Mouse (Mus musculus) midbrain, embryonic 15.5 days (tissue): Measurements from ENCODE around the gene Txndc2. TPM values are rescaled to one million over a fixed set of nuclear protein-coding genes. Genes with fewer than 3 reads are reported as not detected.

ENCODE experiments used
- ATAC-seq: fragments of 200-750 bp; cut with Nextera tagmentation; replicated peaks from 2 replicates; pipeline ENCODE4 v1.8.0; 2017; ENCODE audit warnings: moderate TSS enrichment
- H3K27ac ChIP-seq: fragments of 300-500 bp; sonication (generic); 2 replicates; pipeline ENCODE4 v1.5.1; 2015; ENCODE audit warnings: mild to moderate bottlenecking, inconsistent platforms
- H3K27me3 ChIP-seq: fragments of 300-500 bp; sonication (generic); replicated peaks from 2 replicates; pipeline ENCODE4 v1.6.1; 2015; ENCODE audit warnings: inconsistent platforms
- H3K36me3 ChIP-seq: fragments of 300-500 bp; sonication (generic); replicated peaks from 2 replicates; pipeline ENCODE4 v1.6.1; 2015; ENCODE audit warnings: inconsistent platforms
- H3K4me1 ChIP-seq: fragments of 300-500 bp; sonication (generic); 2 replicates; pipeline ENCODE4 v1.6.1; 2015; ENCODE audit warnings: inconsistent platforms
- H3K4me2 ChIP-seq: fragments of 300-500 bp; sonication (generic); 2 replicates; pipeline ENCODE4 v1.6.1; 2015; ENCODE audit warnings: inconsistent platforms, mild to moderate bottlenecking, moderate library complexity
- H3K4me3 ChIP-seq: fragments of 300-500 bp; sonication (generic); 2 replicates; pipeline ENCODE4 v1.5.1; 2015; ENCODE audit warnings: mild to moderate bottlenecking, inconsistent platforms
- H3K9ac ChIP-seq: fragments of 300-500 bp; sonication (generic); 2 replicates; pipeline ENCODE4 v1.6.1; 2015; ENCODE audit warnings: mild to moderate bottlenecking, inconsistent platforms
- H3K9me3 ChIP-seq: fragments of 300-500 bp; sonication (generic); 2 replicates; pipeline ENCODE4 v1.6.1; 2016; ENCODE audit warnings: inconsistent platforms
- WGBS: fragments of 180-500 bp; shearing (Covaris S2); methylation state at CpG from one replicate; pipeline ENCODE4 v1.1.7; 2015; ENCODE audit warnings: mixed read lengths; 5-methylcytosine and 5-hydroxymethylcytosine counted together
- polyA plus RNA-seq: library from polyadenylated mRNA; unstranded; fragments of >200 nt; fragmentation: Nextera tagmentation; extraction: Ambion mirVana; gene quantifications from 2 replicates; pipeline ENCODE4 v1.2.1, GENCODE M21; 2015

Gene Txndc2
- 0.09 TPM in 1 of 2 replicates, not detected in the other for polyA plus RNA-seq

DNA sequence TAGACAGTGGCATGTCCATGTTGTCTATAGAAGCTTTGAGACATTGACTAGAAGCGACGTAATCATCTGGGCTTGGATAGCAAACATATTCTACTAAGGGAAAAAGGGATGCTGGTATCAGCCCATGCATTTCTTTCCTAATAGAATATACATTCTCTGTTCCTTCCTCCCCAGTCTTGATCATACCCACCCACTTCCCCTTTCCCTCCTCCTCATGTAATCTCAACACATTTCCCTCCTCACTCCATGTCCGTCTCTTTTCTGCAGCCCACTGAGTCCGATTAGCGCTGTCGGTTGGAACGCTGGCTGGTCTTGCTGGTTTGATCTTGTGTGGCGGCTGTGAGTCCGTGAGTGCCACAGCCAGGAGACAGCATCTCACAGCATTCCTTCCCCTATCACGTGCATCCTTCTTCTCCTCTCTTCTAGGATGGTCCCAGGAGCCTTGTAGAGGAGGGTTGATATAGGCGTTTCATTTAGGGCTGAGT is at the start of gene Txndc2:
TSS of gene Txndc2 (minus strand) at position 435 of the 485 bp plus-strand sequence.
- H3K9me3 ChIP-seq = no peaks in the 10 kb centered on the region
- no peaks in the 10 kb centered on the region for H3K36me3 ChIP-seq
- H3K4me1 ChIP-seq = peaks cover 15% of the 10 kb centered on the region
- no peak within 1 kb of the TSS for H3K4me3 ChIP-seq
- H3K4me2 ChIP-seq = peak within 1 kb of the TSS; percentile 24; the same call in 1 of the 2 replicates
- no peak within 1 kb of the TSS for H3K9ac ChIP-seq
- peak within 1 kb of the TSS; percentile 62 for H3K27ac ChIP-seq
- no peak for ATAC-seq
- WGBS = 91% methylated on average over 11 of the region's 11 CpGs
- no peaks in the 10 kb centered on the region for H3K27me3 ChIP-seq

DNA sequence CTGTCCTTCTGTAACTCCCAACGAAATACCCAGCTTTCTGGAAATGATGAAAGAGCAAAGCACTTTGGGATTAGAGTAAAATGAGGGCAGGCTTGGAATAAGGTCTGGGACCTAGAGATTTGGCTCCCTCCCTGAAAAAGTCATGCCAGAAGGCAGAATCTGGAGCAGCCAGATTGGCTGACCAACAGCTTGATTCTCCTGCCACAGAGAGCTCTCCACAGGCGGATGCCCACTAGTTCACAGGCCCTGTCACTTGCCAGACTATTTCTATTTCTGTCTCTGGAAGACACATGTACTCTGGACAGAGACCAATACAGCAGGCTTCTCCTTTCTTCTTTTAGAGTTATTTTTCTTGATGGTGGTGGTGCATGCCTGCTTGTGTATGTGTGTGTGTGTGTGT is 41.8 kb upstream of the Txndc2 start:
- Histone ChIP-seq H3K36me3 (no peaks in the 10 kb centered on the region), H3K4me2 (no peak overlapping the region), H3K4me3 (no peak overlapping the region), H3K4me1 (no peaks in the 10 kb centered on the region), H3K9ac (no peak overlapping the region), H3K27ac (no peak overlapping the region), H3K27me3 (no peaks in the 10 kb centered on the region), H3K9me3 (no peaks in the 10 kb centered on the region)
- 86% methylated on average over 2 of the region's 2 CpGs for WGBS
- ATAC-seq = no peak

DNA sequence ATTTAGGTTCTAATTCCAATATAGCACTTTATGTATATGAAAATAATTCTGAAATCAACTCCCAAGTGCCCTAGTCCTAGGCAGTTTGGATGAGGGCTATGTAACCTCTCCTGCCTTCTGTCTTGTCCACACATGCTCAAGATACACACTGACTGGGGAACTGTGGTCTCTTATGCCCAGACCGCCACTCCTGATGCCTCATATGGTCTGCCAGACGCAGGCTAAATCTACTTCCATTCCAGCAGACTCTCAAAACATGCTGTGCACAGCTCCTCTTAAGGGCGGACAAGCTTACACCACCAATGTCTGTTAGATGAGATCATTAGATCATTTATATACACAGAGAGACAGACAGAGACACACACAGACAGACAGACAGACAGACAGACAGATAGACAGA is 41.3 kb upstream of the Txndc2 start:
- H3K27me3 ChIP-seq = no peaks in the 10 kb centered on the region
- 91% methylated on average over 3 of the region's 3 CpGs for WGBS

DNA sequence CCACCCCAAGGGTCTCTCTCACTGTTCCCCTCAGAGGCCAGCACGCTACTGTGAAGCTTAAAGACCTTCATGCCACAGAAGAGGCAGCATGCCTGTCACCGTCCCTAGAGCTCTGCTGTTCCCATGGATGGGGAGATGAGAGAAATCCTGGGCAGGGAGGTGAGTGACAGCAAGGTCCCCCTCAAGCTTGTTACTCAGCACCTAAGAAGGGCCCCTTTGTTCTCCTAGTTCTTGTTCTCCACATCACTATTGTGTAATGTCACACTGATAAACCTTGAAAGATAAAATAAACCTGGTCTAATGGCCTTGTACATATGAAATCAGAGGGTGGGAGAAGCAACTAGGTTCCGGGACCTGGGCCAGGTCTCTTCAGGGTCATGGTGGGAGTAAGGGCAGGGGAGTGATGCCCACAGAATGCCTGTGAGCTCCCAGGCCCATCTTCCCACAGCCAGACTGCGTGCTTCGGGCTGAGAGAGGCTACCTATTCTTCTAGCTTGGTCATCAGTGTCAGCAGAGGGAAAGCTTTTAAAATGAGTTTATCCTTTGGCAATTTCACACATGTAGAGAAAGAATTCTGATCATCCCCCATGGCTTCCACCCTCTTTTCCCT is 40.2 kb upstream of the Txndc2 start:
- no peak overlapping the region for H3K27ac ChIP-seq
- no peaks in the 10 kb centered on the region for H3K36me3 ChIP-seq
- H3K27me3 ChIP-seq = no peaks in the 10 kb centered on the region
- H3K9ac ChIP-seq = no peak overlapping the region
- no peaks in the 10 kb centered on the region for H3K4me1 ChIP-seq
- H3K9me3 ChIP-seq = no peaks in the 10 kb centered on the region
- WGBS = 83% methylated on average over 5 of the region's 5 CpGs
- ATAC-seq = no peak
- no peak overlapping the region for H3K4me2 ChIP-seq
- no peak overlapping the region for H3K4me3 ChIP-seq

More for the DNA sequence above, 41.3 kb upstream of the Txndc2 start:
- Histone ChIP-seq H3K36me3 (no peaks in the 10 kb centered on the region), H3K4me2 (no peak overlapping the region), H3K9me3 (no peaks in the 10 kb centered on the region), H3K4me1 (no peaks in the 10 kb centered on the region), H3K27ac (no peak overlapping the region), H3K9ac (no peak overlapping the region), H3K4me3 (no peak overlapping the region)
- ATAC-seq = no peak

DNA sequence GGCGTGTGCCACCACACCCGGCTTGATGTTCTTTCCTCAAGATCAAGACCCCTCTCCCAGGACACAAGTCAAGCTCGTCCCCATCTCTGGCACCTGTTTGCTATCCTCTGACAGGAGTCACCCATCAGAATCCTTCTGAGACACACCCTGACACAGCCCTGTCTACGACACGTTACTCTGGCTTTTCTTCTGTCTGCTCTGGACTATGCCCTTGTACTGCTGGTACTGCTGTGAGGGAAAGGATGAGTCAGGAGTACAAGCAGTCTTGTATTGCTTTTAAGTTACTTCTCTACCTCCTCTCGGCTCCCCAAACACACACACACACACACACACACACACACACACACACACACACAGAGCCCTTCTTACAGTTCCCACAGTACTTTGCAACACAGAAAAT is 39.5 kb upstream of the Txndc2 start:
- Histone ChIP-seq H3K36me3 (no peaks in the 10 kb centered on the region), H3K4me1 (no peaks in the 10 kb centered on the region), H3K9ac (no peak overlapping the region), H3K27ac (no peak overlapping the region), H3K4me3 (no peak overlapping the region), H3K4me2 (no peak overlapping the region), H3K27me3 (no peaks in the 10 kb centered on the region), H3K9me3 (no peaks in the 10 kb centered on the region)
- no peak for ATAC-seq
- WGBS = 91% methylated on average over 6 of the region's 6 CpGs

DNA sequence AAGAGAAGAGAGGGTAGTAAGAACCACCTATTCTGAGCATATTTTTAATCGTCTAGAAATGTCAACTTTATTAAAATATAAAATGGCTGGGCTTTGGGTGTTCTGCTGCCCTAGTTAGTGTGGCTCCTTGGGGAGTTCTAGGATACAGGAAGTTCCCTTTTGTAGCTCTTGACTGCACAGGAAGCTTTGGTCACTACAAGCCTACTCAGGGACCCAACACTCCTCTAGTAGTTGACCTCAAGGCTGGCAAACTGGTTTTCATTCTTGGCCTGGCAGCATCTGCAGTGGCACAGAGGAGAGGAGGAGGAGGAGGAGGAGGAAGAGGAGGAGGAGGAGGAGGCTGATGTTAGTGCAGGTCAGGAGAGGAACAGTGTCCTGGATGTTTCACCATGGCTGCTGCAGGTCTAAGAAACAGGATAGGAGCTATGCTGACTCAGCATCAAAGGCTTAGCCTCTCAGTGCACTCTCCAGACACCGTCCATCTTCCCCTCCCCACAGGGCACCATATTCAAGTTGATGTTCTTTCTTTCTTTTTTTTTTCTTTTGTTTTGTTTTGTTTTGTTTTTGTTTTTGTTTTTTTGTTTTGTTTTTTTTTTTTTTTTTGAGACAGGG is 38.9 kb upstream of the Txndc2 start:
- H3K4me2 ChIP-seq = no peak overlapping the region
- 89% methylated on average over 2 of the region's 2 CpGs for WGBS
- ATAC-seq = no peak
- H3K36me3 ChIP-seq = no peaks in the 10 kb centered on the region
- no peak overlapping the region for H3K4me3 ChIP-seq
- H3K9ac ChIP-seq = no peak overlapping the region
- no peak overlapping the region for H3K27ac ChIP-seq
- no peaks in the 10 kb centered on the region for H3K27me3 ChIP-seq
- H3K4me1 ChIP-seq = no peaks in the 10 kb centered on the region
- H3K9me3 ChIP-seq = no peaks in the 10 kb centered on the region

DNA sequence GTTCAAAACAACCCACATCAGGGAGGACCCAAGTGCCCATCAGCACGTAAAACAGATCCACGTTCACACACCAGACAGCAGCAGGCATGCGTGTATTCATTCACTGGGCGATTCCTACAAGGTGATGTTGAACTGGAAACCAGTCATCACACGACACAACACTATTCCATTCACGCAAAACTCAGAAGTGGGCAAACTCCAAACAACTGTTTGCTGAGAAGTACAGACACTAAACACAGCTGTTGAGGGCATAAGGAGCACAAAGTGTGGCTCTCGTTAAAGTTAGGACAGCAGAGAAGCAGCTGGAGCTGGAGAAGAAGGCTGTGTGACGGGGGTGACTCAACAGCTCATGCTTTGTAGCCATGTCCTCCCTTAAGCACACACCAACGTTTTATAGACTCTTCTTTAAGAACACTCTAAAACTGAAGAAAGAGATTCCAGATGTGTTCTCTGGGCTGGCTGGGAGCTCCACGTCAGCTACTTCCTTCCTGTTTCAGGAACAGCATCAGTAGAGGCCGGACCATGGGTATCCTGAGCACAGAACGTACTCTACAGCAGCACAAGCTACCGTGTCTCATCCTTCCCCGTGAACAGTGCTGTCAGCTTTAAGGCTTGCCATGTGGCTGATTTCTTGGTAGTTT is 38.0 kb upstream of the Txndc2 start:
- Histone ChIP-seq H3K4me2 (no peak overlapping the region), H3K9ac (no peak overlapping the region), H3K27ac (no peak overlapping the region), H3K36me3 (no peaks in the 10 kb centered on the region), H3K4me3 (no peak overlapping the region), H3K27me3 (no peaks in the 10 kb centered on the region), H3K9me3 (no peaks in the 10 kb centered on the region), H3K4me1 (no peaks in the 10 kb centered on the region)
- no peak for ATAC-seq
- WGBS = 78% methylated on average over 14 of the region's 14 CpGs

DNA sequence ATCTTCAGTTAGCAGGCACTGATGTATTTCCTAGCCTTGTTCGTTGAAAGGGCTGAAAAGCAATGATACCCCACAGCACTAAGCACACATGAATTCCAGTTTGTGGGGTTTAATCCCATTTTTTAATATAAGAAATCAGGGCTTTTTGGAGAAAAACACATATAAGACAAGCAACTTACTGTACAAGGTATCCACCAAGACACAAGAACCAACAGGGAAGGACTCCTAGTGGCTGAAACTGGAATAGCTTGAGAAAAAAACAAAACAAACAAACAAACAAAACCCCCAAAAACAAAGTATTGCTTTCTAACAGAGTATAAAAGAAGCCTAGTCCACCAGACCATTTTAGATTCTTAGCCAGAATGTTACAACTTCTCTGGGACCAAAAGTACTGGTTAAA is 35.8 kb upstream of the Txndc2 start:
- no peaks in the 10 kb centered on the region for H3K9me3 ChIP-seq
- 91% methylated on average over 1 of the region's 1 CpGs for WGBS
- no peak for ATAC-seq
- H3K4me2 ChIP-seq = no peak overlapping the region
- H3K4me1 ChIP-seq = no peaks in the 10 kb centered on the region
- H3K4me3 ChIP-seq = no peak overlapping the region
- H3K9ac ChIP-seq = no peak overlapping the region
- H3K36me3 ChIP-seq = no peaks in the 10 kb centered on the region
- no peak overlapping the region for H3K27ac ChIP-seq
- no peaks in the 10 kb centered on the region for H3K27me3 ChIP-seq

DNA sequence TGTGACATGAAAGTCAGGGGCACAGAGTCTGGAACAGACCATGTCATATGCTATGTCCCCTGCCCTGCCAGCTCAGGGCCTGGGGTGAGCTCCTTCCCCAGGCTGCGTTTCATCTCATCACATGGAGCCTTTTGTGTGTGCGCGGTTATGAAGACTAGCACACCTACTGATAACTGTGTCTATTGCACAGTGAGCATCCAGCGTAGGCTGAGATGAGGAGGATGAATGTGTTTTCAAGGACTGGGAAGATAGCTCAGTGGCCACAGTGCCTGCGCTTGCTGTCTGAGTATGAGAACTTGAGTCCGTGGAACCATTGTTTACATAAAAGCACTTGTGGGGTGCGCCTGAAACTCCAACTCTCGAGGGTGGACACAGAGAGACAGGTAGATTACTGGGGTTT is 34.6 kb upstream of the Txndc2 start:
- Histone ChIP-seq H3K4me2 (no peak overlapping the region), H3K27me3 (no peaks in the 10 kb centered on the region), H3K9me3 (no peaks in the 10 kb centered on the region), H3K4me3 (no peak overlapping the region), H3K27ac (no peak overlapping the region), H3K36me3 (no peaks in the 10 kb centered on the region), H3K9ac (no peak overlapping the region), H3K4me1 (no peaks in the 10 kb centered on the region)
- WGBS = 94% methylated on average over 8 of the region's 8 CpGs
- ATAC-seq = no peak

DNA sequence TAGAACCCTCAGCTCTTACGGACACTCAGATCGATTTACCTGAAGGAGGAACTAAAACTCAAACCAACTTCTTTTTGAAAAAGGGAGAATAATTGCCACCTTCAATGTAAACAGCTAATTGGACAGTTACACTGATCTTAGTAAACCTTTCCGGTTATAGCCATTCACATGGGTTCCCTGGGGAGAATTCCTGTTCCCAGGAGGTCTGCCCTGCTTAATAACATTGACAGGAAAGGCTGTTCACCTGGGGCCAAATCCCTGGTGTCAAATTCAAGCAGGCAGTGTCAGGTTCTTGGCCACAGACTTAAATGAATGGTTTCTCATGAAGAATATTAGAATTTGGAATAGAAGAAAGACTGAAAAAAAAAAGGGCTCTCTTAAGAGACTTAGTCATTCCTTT is 34.0 kb upstream of the Txndc2 start:
- 84% methylated on average over 3 of the region's 3 CpGs for WGBS

DNA sequence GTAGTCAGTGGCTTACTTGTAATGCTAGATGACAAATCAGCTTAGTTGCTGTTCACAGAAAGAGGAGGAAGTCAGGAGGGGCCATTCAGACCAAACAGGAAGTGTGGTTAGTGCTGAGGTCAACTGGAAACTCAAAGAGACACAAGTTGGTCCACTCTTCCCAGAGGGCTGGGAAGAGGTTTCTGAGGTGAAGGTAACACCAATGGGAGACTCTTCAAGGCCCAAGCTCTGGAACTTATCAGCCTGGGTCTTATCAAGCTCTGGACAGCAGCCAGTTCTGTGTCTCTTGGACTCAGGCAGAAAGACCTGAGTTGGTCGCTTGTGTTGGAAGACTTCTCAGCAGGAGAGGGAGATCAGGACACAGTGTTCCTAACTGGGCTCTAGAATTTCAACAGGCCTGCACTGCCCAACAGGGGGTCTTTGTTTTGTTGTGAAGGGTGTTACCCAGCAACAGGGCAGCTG is 32.8 kb upstream of the Txndc2 start:
- ATAC-seq = no peak
- no peaks in the 10 kb centered on the region for H3K36me3 ChIP-seq
- 48% methylated on average over 1 of the region's 1 CpGs for WGBS
- no peak overlapping the region for H3K4me3 ChIP-seq
- H3K27ac ChIP-seq = no peak overlapping the region
- no peaks in the 10 kb centered on the region for H3K27me3 ChIP-seq
- H3K9me3 ChIP-seq = no peaks in the 10 kb centered on the region
- no peaks in the 10 kb centered on the region for H3K4me1 ChIP-seq
- H3K4me2 ChIP-seq = no peak overlapping the region
- H3K9ac ChIP-seq = no peak overlapping the region

More for the DNA sequence above, 34.0 kb upstream of the Txndc2 start:
- no peaks in the 10 kb centered on the region for H3K9me3 ChIP-seq
- H3K9ac ChIP-seq = no peak overlapping the region
- no peak overlapping the region for H3K4me3 ChIP-seq
- H3K27me3 ChIP-seq = no peaks in the 10 kb centered on the region
- H3K4me1 ChIP-seq = no peaks in the 10 kb centered on the region
- H3K4me2 ChIP-seq = no peak overlapping the region
- H3K36me3 ChIP-seq = no peaks in the 10 kb centered on the region
- ATAC-seq = no peak
- H3K27ac ChIP-seq = no peak overlapping the region

DNA sequence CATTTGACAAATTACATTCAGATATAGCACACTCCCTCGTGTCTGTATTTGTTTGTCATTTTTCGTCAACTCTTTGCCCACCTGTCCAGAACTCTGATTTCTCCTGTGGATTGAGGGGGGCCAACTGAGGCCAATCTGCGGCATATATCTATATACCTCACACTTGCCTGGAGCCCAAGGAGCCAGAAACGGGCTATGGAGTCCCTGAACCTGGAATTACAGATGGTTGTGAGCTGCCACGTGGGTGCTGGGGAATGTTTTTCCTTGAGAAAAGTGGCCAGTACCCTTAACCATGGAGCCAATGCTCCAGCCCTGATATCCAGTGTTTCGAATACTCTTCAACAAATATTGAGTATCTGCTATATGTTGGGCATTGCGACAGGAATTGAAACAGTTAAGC is 31.0 kb upstream of the Txndc2 start:
- no peak for ATAC-seq
- Histone ChIP-seq H3K27ac (no peak overlapping the region), H3K4me1 (no peaks in the 10 kb centered on the region), H3K4me3 (no peak overlapping the region), H3K9ac (no peak overlapping the region), H3K27me3 (no peaks in the 10 kb centered on the region), H3K9me3 (no peaks in the 10 kb centered on the region), H3K36me3 (no peaks in the 10 kb centered on the region), H3K4me2 (no peak overlapping the region)
- 96% methylated on average over 7 of the region's 7 CpGs for WGBS
